Mouse (Mus musculus) cerebellum, adult 9-11 months (tissue): ENCODE results near the gene Serhl.
"Not testable (repeated sequence)": the region's sequence is repeated elsewhere in the genome, so short reads cannot be mapped to it uniquely, and the experiment has no call there.

Experiments
- DNase-seq: peaks from one replicate; pipeline ENCODE4 v3.0.0; 2022

The Serhl gene

GRCm38 (mm10) chr15:83085901-83086300, 3.4 kb upstream of the Serhl start:
- no peak for DNase-seq

- no peak for DNase-seq
Measured at GRCm38 (mm10) chr15:83086636-83087328, 2.5 kb upstream of the Serhl start.

GRCm38 (mm10) chr15:83088495-83089428, 544 bp upstream of the Serhl start:
- DNase-seq = no peak

- DNase-seq = no peak
Measured at GRCm38 (mm10) chr15:83090874-83091273, 1.6 kb downstream of the Serhl start.

GRCm38 (mm10) chr15:83093687-83094086, 4.4 kb downstream of the Serhl start:
- DNase-seq = no peak

GRCm38 (mm10) chr15:83095950-83096349, 6.6 kb downstream of the Serhl start:
- no peak for DNase-seq

- DNase-seq = peak; percentile 31
Measured at GRCm38 (mm10) chr15:83099533-83100331, 10.4 kb downstream of the Serhl start.

- no peak for DNase-seq
Measured at GRCm38 (mm10) chr15:83100332-83100662, 11.0 kb downstream of the Serhl start.

GRCm38 (mm10) chr15:83103111-83103510, 13.8 kb downstream of the Serhl start:
- no peak for DNase-seq

GRCm38 (mm10) chr15:83106426-83106825, 17.1 kb downstream of the Serhl start:
- DNase-seq = no peak

- no peak for DNase-seq
Measured at GRCm38 (mm10) chr15:83107814-83108213, 18.5 kb downstream of the Serhl start.

GRCm38 (mm10) chr15:83111290-83111689, 22.0 kb downstream of the Serhl start:
- no peak for DNase-seq

- DNase-seq = no peak
Measured at GRCm38 (mm10) chr15:83111874-83112273, 22.6 kb downstream of the Serhl start.

GRCm38 (mm10) chr15:83112898-83113297, 23.6 kb downstream of the Serhl start:
- peak; percentile 57 for DNase-seq

- DNase-seq = no peak
Measured at GRCm38 (mm10) chr15:83114106-83114505, 24.8 kb downstream of the Serhl start.

GRCm38 (mm10) chr15:83115071-83115470, 25.8 kb downstream of the Serhl start:
- DNase-seq = no peak

GRCm38 (mm10) chr15:83118360-83118759, 29.1 kb downstream of the Serhl start:
- DNase-seq = peak; percentile 75

GRCm38 (mm10) chr15:83121709-83122565, 32.6 kb downstream of the Serhl start:
- DNase-seq = peak; percentile 57

- DNase-seq = peak; percentile 89
Measured at GRCm38 (mm10) chr15:83122566-83123145, 33.4 kb downstream of the Serhl start, which contains the start of gene Rrp7a. Gene Rrp7a, minus strand, starts transcription at chr15:83122801.

GRCm38 (mm10) chr15:83124625-83125024, 35.3 kb downstream of the Serhl start:
- no peak for DNase-seq

- DNase-seq = no peak
Measured at GRCm38 (mm10) chr15:83126582-83126981, 37.3 kb downstream of the Serhl start.

- DNase-seq = not testable (repeated sequence)
Measured at GRCm38 (mm10) chr15:83127037-83127436, 37.7 kb downstream of the Serhl start.
